Mouse (Mus musculus) hindbrain, embryonic 15.5 days (tissue): ENCODE results near the gene Pdlim3. TPM values are rescaled to one million over a fixed set of nuclear protein-coding genes. Genes with fewer than 3 reads are reported as not detected.

Experiments used
- ATAC-seq: fragments of 200-750 bp; cut with Nextera tagmentation; 2 replicates; pipeline ENCODE4 v1.8.0; 2017; ENCODE audit warnings: low read depth, moderate number of reproducible peaks, moderate TSS enrichment; ENCODE audit not compliant: low FRiP score
- H3K27ac ChIP-seq: fragments of 300-500 bp; sonication (generic); replicated peaks from 2 replicates; pipeline ENCODE4 v1.5.1; 2015; ENCODE audit warnings: mild to moderate bottlenecking, inconsistent platforms
- H3K27me3 ChIP-seq: fragments of 300-500 bp; sonication (generic); 2 replicates; pipeline ENCODE4 v1.6.1; 2015; ENCODE audit warnings: control low read depth, inconsistent platforms
- H3K36me3 ChIP-seq: fragments of 300-500 bp; sonication (generic); 2 replicates; pipeline ENCODE4 v1.6.1; 2015; ENCODE audit warnings: control low read depth, inconsistent platforms
- H3K4me1 ChIP-seq: fragments of 300-500 bp; sonication (generic); replicated peaks from 2 replicates; pipeline ENCODE4 v1.6.1; 2015; ENCODE audit warnings: control low read depth, inconsistent platforms
- H3K4me2 ChIP-seq: fragments of 300-500 bp; sonication (generic); 2 replicates; pipeline ENCODE4 v1.6.1; 2015; ENCODE audit warnings: moderate library complexity, mild to moderate bottlenecking, inconsistent platforms
- H3K4me3 ChIP-seq: fragments of 300-500 bp; sonication (generic); 2 replicates; pipeline ENCODE4 v1.5.1; 2015; ENCODE audit warnings: mild to moderate bottlenecking, inconsistent platforms
- H3K9ac ChIP-seq: fragments of 300-500 bp; sonication (generic); 2 replicates; pipeline ENCODE4 v1.6.1; 2015; ENCODE audit warnings: inconsistent platforms
- H3K9me3 ChIP-seq: fragments of 300-500 bp; sonication (generic); 2 replicates; pipeline ENCODE4 v1.6.1; 2016; ENCODE audit warnings: control low read depth, inconsistent platforms
- WGBS: fragments of 180-500 bp; shearing (Covaris S2); methylation state at CpG from one replicate; pipeline ENCODE4 v1.1.7; 2015; 5-methylcytosine and 5-hydroxymethylcytosine counted together
- polyA plus RNA-seq: library from polyadenylated mRNA; unstranded; fragments of >200 nt; fragmentation: Nextera tagmentation; extraction: Ambion mirVana; gene quantifications from 2 replicates; pipeline ENCODE4 v1.2.1, GENCODE M21; 2015

Pdlim3 gene
- polyA plus RNA-seq, 1 experiment from 2014 or later, result 20.9 TPM

DNA sequence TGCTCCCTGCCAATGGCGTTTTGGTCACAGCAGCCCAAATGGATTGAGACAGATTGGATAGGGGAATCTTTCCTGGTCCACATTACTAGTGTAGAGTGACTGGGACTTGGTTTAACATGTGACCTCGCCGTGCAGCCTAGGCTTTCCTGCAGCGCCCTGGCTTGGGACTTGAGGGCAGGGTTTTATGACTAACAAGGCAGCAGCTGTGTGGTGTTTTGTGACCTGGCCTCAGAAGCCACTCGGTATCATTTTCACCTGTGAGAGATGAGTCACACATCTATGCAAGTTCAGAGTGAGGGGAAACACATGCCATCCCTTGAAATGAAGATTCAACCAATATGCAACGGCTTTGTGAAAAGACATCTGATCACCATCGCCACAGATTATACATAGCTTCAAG, 7.6 kb upstream of the Pdlim3 start:
- no peaks in the 10 kb centered on the region for H3K9me3 ChIP-seq
- WGBS, result 93% methylated on average over 7 of the region's 7 CpGs
- no peak for ATAC-seq
- no peaks in the 10 kb centered on the region for H3K36me3 ChIP-seq
- peaks cover 9% of the 10 kb centered on the region for H3K4me1 ChIP-seq
- H3K9ac ChIP-seq, result no peak overlapping the region
- no peak overlapping the region for H3K4me3 ChIP-seq
- no peak overlapping the region for H3K27ac ChIP-seq
- no peaks in the 10 kb centered on the region for H3K27me3 ChIP-seq
- H3K4me2 ChIP-seq, result no peak overlapping the region

DNA sequence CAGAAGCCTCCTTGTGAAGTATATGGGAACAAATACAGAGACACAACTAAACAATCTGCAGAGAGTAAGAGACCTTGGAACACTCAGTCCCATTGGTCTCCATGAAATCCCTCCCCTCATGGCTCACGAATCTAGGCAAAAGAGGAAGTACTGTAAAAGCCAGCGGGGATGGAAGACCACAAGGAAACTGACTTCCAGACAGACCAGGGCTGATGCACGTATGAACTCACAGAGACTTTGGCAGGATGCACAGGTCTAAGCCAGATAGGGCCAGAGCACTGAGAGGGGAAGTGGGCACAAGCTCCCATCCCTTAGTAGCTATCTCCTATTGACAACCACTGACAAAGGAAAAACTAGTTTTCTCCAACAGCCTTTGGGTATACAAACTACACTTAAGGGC, 4.8 kb upstream of the Pdlim3 start:
- no peak overlapping the region for H3K4me2 ChIP-seq
- 0 out of 2 replicates have a peak, but pooled peaks cover 4% of the 10 kb centered on the region for H3K27me3 ChIP-seq
- WGBS, result 89% methylated on average over 3 of the region's 3 CpGs
- ATAC-seq, result no peak
- H3K4me3 ChIP-seq, result no peak overlapping the region
- no peak overlapping the region for H3K27ac ChIP-seq
- no peaks in the 10 kb centered on the region for H3K36me3 ChIP-seq
- no peaks in the 10 kb centered on the region for H3K9me3 ChIP-seq
- peaks cover 14% of the 10 kb centered on the region for H3K4me1 ChIP-seq
- no peak overlapping the region for H3K9ac ChIP-seq

DNA sequence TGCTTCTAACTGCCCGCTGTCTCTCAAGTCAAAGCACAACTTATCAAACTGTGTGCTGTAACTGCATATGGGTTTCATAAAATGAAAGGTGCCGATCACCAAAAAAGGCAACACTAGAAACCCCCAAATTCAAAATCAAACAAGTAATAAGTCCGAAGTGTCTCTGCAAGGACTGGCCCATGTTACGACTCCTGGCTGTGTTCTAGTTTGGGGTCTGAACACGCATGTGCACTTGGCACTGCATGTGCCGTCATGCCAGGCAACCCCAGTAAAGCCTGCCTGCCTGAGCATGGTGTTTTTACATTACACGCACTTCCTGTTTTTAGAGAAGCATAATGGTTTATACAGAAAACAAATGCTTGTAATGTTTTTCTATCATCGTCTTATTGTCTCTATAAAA, 3.5 kb upstream of the Pdlim3 start:
- no peak for ATAC-seq
- Histone ChIP-seq H3K4me1 (peaks cover 16% of the 10 kb centered on the region), H3K36me3 (no peaks in the 10 kb centered on the region), H3K4me2 (no peak overlapping the region), H3K27ac (no peak overlapping the region), H3K4me3 (no peak overlapping the region), H3K9me3 (no peaks in the 10 kb centered on the region), H3K27me3 (0 out of 2 replicates have a peak, but pooled peaks cover 4% of the 10 kb centered on the region), H3K9ac (no peak overlapping the region)
- WGBS, result 95% methylated on average over 8 of the region's 8 CpGs

DNA sequence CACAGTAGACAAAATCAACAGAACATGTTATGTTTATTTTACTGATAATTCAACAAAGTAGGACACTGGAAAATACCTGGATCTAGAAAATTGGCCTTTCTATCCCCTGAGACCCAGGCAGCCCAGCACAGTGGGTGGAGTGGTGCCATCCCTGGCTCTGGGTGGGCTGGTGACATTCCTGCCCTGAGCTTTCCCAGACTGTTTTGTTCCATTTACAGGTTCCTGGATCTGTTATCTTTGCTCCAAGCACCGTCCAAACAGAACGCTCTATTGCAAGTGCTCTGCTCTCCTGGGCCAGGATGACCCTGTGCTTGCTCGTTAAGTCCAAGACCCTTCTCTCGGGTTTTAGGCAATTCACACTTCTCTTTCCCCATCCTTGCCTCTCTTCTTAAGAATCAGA, 1.5 kb upstream of the Pdlim3 start:
- Histone ChIP-seq H3K4me3 (no peak overlapping the region), H3K9me3 (no peaks in the 10 kb centered on the region), H3K27me3 (0 out of 2 replicates have a peak, but pooled peaks cover 4% of the 10 kb centered on the region), H3K4me2 (no peak overlapping the region), H3K36me3 (no peaks in the 10 kb centered on the region), H3K27ac (no peak overlapping the region), H3K9ac (no peak overlapping the region), H3K4me1 (peaks cover 16% of the 10 kb centered on the region)
- no peak for ATAC-seq
- WGBS, result 82% methylated on average over 4 of the region's 4 CpGs

DNA sequence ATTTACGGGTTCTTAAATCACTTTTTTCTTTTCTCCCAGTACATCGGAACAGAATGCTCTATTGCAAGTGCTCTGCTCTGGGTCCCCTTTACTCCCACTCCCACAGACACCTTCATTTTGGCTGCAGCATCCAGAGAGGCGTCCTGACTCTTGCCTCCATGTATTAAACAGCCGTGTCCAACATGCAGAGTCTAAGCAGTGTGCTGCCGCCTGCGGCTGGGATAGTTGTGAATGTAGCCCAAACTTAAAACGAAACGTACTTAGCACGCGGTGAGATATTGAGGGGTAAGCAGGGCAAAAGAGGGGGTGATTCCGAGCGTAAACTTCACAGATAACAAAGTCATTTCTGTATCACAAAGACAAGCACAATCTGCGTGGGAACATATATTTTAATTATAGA, 709 bp upstream of the Pdlim3 start:
- ATAC-seq, result 0 out of 2 replicates have a peak, but pooled peaks have one; percentile 31
- H3K9ac ChIP-seq, result 0 out of 2 replicates have a peak overlapping the region, but pooled peaks have one; percentile 21
- H3K4me2 ChIP-seq, result peak overlapping the region; percentile 83
- no peak overlapping the region for H3K27ac ChIP-seq
- peak overlapping the region; percentile 39 for H3K4me3 ChIP-seq
- peaks cover 16% of the 10 kb centered on the region for H3K4me1 ChIP-seq
- H3K9me3 ChIP-seq, result no peaks in the 10 kb centered on the region
- no peaks in the 10 kb centered on the region for H3K36me3 ChIP-seq
- 0 out of 2 replicates have a peak, but pooled peaks cover 4% of the 10 kb centered on the region for H3K27me3 ChIP-seq
- WGBS, result 17% methylated on average over 13 of the region's 13 CpGs

DNA sequence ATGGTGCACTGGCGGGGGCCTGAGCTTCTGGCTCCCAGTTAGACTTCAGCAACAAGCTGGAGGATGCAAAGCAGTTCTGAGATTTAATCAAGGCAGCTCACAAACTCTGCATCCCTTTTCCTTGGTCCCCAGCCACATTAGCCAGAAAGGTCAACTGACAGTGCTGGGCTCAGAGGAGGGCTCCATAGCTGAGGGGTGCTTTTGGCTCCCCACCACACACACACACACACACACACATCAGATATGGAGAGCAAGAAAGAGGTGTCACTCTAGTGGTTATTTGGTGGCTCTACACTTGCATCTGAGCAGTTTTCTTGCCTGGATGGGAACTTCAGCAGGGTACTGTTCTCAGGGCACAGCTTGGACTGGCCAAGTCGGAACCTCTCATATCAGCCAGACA, 514 bp downstream of the Pdlim3 start:
- WGBS, result 40% methylated on average over 2 of the region's 2 CpGs
- Histone ChIP-seq H3K27me3 (0 out of 2 replicates have a peak, but pooled peaks cover 4% of the 10 kb centered on the region), H3K36me3 (no peaks in the 10 kb centered on the region), H3K9ac (no peak overlapping the region), H3K27ac (peak overlapping the region; percentile 44; the same call in 1 of the 2 replicates), H3K4me1 (peaks cover 16% of the 10 kb centered on the region), H3K9me3 (no peaks in the 10 kb centered on the region), H3K4me3 (peak overlapping the region; percentile 39), H3K4me2 (peak overlapping the region; percentile 83)
- peak; percentile 62 for ATAC-seq

DNA sequence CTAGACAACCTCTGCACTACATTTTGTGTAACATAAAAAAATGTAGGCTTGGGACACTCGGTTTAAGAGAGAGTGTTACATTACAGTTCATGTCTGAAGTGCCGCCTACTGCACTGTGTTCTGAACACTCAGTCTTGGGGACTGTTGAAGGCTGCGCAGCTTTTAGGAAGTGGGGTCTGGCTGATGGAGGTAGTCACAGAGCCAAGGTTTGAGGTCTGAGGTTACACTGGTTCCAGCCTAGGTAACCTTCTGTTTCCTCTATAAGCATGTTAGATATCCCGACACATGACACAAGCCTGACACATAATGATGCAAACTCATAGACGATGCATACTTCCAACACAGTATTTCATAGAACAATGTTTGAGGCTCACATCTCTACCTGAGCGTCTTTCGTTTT, 4.5 kb downstream of the Pdlim3 start:
- no peak for ATAC-seq
- Histone ChIP-seq H3K9ac (no peak overlapping the region), H3K4me1 (peaks cover 10% of the 10 kb centered on the region), H3K27ac (no peak overlapping the region), H3K27me3 (no peaks in the 10 kb centered on the region), H3K36me3 (no peaks in the 10 kb centered on the region), H3K4me3 (no peak overlapping the region), H3K9me3 (no peaks in the 10 kb centered on the region), H3K4me2 (no peak overlapping the region)
- WGBS, result 98% methylated on average over 7 of the region's 7 CpGs

DNA sequence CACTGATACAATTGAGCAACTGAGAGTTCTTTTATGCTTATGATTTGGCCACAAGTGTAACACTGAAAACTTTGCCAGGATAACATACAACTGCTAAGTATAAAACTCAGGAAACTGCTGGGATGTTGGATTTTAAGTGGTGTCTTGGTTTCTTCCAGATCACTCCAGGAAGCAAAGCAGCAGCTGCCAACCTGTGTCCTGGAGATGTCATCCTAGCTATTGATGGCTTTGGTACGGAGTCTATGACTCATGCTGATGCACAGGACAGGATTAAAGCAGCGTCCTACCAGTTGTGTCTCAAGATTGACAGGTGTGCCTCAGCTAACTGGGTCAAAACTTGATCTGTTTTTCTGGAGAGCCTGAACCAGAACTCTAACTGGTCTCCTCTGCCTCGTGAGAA, 11.3 kb downstream of the Pdlim3 start:
- 86% methylated on average over 3 of the region's 3 CpGs for WGBS
- Histone ChIP-seq H3K9me3 (no peaks in the 10 kb centered on the region), H3K4me2 (no peak overlapping the region), H3K27ac (no peak overlapping the region), H3K4me3 (no peak overlapping the region), H3K27me3 (no peaks in the 10 kb centered on the region), H3K36me3 (no peaks in the 10 kb centered on the region), H3K9ac (no peak overlapping the region), H3K4me1 (no peaks in the 10 kb centered on the region)
- ATAC-seq, result no peak

DNA sequence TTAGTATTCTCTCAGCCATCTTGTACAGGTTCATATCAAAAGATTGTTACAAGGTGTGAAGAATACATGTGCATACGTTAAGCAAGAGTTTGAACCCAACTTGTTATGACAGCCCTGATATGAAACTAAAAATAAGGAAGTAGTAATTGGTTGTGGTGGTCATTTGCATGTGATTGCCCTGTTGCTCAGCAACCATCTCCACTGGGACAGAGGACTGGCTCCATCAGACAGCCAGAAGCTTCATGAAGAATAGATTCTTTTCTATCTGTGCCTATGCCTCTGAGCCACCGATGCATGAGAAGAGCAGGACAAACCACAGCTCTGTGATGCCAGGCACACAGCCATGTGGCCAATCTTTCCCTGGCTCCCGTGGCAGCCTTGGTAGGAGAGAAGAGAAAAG, 14.5 kb downstream of the Pdlim3 start:
- Histone ChIP-seq H3K4me1 (no peaks in the 10 kb centered on the region), H3K27ac (no peak overlapping the region), H3K9ac (no peak overlapping the region), H3K9me3 (no peaks in the 10 kb centered on the region), H3K27me3 (no peaks in the 10 kb centered on the region), H3K36me3 (no peaks in the 10 kb centered on the region), H3K4me3 (no peak overlapping the region), H3K4me2 (no peak overlapping the region)
- ATAC-seq, result 0 out of 2 replicates have a peak, but pooled peaks have one; percentile 30
- WGBS, result 43% methylated on average over 3 of the region's 3 CpGs

DNA sequence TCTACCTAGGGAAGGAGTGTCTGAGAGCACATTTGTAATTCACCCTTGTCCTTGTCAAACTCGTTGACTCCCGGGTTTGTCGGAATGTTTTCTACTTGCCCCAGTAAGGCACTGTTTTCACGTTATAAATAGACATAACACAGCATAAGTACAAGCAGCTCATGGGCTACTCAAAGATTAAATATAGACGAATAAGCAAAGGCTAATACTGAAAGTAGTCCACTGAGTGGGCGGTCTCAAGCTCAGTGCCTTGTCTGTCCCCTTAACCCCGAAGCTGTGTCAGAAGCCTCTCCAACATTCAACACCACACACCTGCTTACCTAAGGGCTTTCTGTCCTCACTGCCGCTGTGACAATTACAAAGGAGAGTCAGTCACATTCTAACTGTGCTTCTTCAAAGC, 16.4 kb downstream of the Pdlim3 start:
- Histone ChIP-seq H3K4me3 (no peak overlapping the region), H3K9ac (no peak overlapping the region), H3K36me3 (no peaks in the 10 kb centered on the region), H3K4me2 (no peak overlapping the region), H3K27me3 (no peaks in the 10 kb centered on the region), H3K9me3 (no peaks in the 10 kb centered on the region), H3K4me1 (no peaks in the 10 kb centered on the region), H3K27ac (no peak overlapping the region)
- 71% methylated on average over 8 of the region's 8 CpGs for WGBS
- ATAC-seq, result no peak

DNA sequence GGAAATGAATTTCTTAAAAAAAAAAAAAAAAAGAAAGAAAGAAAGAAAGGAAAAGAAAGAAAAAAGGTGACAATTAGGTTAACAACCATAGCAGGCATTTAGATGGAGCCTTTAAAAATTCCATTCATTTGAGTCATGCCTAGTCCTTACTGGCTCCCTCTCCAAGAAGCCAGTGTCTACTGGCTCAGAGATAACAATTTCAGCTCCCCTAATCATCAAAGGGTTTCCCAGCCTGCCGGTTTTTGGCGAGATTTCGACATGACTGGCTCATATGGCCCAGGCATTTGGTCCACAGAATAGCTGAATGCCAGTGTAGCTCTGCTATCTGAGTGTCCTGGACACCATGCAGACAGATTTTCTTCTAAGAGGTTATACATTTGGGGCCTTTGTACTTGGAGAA, 18.4 kb downstream of the Pdlim3 start:
- Histone ChIP-seq H3K27me3 (no peaks in the 10 kb centered on the region), H3K4me2 (no peak overlapping the region), H3K9ac (no peak overlapping the region), H3K27ac (no peak overlapping the region), H3K4me1 (peaks cover 3% of the 10 kb centered on the region; the same call in 1 of the 2 replicates), H3K9me3 (no peaks in the 10 kb centered on the region), H3K36me3 (no peaks in the 10 kb centered on the region), H3K4me3 (no peak overlapping the region)
- no peak for ATAC-seq
- WGBS, result 53% methylated on average over 3 of the region's 3 CpGs

DNA sequence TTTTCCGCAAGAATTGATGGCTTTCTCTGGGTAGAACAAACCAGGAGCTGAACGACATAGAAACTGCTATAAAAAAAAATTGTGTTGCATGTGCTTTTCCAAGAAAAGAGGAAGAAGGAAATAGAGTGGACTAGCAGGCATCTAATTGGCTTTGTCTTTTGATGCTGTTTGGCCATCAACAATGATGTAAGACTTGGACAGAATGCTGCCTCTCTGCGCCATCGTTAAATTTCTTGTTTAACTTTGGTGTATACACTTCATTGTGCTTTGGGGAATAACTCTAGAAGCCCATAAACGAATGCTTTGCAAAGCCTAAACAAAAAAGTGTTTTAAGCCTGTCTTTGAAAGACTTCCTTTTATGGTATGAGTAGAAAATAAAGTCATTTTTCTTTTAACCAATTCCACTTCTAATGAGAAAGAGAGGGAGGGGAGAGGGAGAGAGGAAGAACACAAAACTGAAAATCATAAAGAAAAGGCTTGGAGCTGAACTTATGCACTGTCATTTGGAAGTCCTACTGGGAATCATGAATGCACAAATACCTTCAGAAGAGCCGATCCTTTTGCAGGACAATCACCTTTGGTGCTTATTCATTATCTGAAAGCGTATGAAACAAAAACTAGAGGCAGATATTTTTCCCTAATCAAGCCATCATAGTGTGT, 20.5 kb downstream of the Pdlim3 start:
- Histone ChIP-seq H3K36me3 (no peaks in the 10 kb centered on the region), H3K4me2 (no peak overlapping the region), H3K4me3 (no peak overlapping the region), H3K27ac (no peak overlapping the region), H3K27me3 (no peaks in the 10 kb centered on the region), H3K9ac (no peak overlapping the region), H3K9me3 (no peaks in the 10 kb centered on the region), H3K4me1 (peaks cover 6% of the 10 kb centered on the region; the same call in 1 of the 2 replicates)
- ATAC-seq, result no peak
- WGBS, result 79% methylated on average over 7 of the region's 7 CpGs

DNA sequence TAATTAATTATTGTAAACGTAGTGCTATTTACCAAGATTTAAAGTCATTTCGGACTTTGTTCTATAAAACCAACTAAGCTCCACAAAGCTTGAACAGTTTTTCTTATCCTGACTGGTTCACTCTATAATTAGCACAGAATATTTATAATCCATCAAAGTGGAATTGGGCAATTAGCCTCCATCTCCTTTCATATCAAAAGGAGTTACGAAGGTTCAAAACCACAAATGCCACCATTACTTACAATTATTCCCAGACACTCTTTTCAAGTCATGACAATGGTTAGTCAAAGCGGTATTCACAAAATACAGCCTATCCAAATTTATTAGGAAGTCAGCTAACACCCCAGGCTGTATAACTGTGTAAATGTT, 21.0 kb downstream of the Pdlim3 start:
- Histone ChIP-seq H3K9me3 (no peaks in the 10 kb centered on the region), H3K4me3 (no peak overlapping the region), H3K4me1 (peaks cover 6% of the 10 kb centered on the region; the same call in 1 of the 2 replicates), H3K9ac (no peak overlapping the region), H3K27me3 (no peaks in the 10 kb centered on the region), H3K27ac (no peak overlapping the region), H3K4me2 (no peak overlapping the region), H3K36me3 (no peaks in the 10 kb centered on the region)
- no peak for ATAC-seq
- 88% methylated on average over 4 of the region's 4 CpGs for WGBS
